Mouse (Mus musculus): ENCODE results near the gene Nmu. TPM values are rescaled to one million over a fixed set of nuclear protein-coding genes. Genes with fewer than 3 reads are reported as not detected.
A peak's percentile ranks its signal among the peaks of the same experiment; 100 is the strongest.

Nmu gene
- polyA plus RNA-seq, 1 experiment from 2014 or later: 0.30 TPM

GRCm38 (mm10) chr5:76333833-76334232, 29.8 kb downstream of the Nmu start:
- WGBS: 88% methylated on average over 4 of the region's 4 CpGs
- H3K4me1 ChIP-seq (replicated peaks; ENCODE audit: control insufficient read depth, insufficient read depth, low read length): no peaks in the 10 kb centered on the region

GRCm38 (mm10) chr5:76330953-76331352, 32.6 kb downstream of the Nmu start, which contains the start of gene Pdcl2:
TSS of gene Pdcl2 (minus strand) at chr5:76331156.
- no peak within 1 kb of the TSS for H3K4me2 ChIP-seq (ENCODE audit: low read length)
- no peaks in the 10 kb centered on the region for H3K27me3 ChIP-seq (replicated peaks; ENCODE audit: control insufficient read depth, insufficient read depth, low read length)
- 86% methylated on average over 7 of the region's 7 CpGs for WGBS
- DNase-seq (ENCODE audit: low spot score) (no peak), ATAC-seq (replicated peaks; ENCODE audit: low FRiP score, low TSS enrichment, low read depth) (no peak)
- H3K36me3 ChIP-seq (ENCODE audit: control insufficient read depth, insufficient read depth, low read length): no peaks in the 10 kb centered on the region
- H3K9me3 ChIP-seq (ENCODE audit: control insufficient read depth, low read length): no peaks in the 10 kb centered on the region
- no peak within 1 kb of the TSS for H3K9ac ChIP-seq (ENCODE audit: low read length)
- no peak within 1 kb of the TSS for H3K4me3 ChIP-seq (ENCODE audit: low read depth, low read length)
- H3K4me1 ChIP-seq (replicated peaks; ENCODE audit: control insufficient read depth, insufficient read depth, low read length): no peaks in the 10 kb centered on the region
- H3K27ac ChIP-seq (ENCODE audit: low read depth): no peak within 1 kb of the TSS

More at GRCm38 (mm10) chr5:76333833-76334232, 29.8 kb downstream of the Nmu start:
- ATAC-seq (replicated peaks; ENCODE audit: low FRiP score, low TSS enrichment, low read depth) (no peak), DNase-seq (ENCODE audit: low spot score) (no peak)
- Histone ChIP-seq H3K36me3 (ENCODE audit: control insufficient read depth, insufficient read depth, low read length) (no peaks in the 10 kb centered on the region), H3K4me3 (ENCODE audit: low read depth, low read length) (no peak overlapping the region), H3K27ac (ENCODE audit: low read depth) (no peak overlapping the region), H3K9ac (ENCODE audit: low read length) (no peak overlapping the region), H3K4me2 (ENCODE audit: low read length) (no peak overlapping the region), H3K27me3 (replicated peaks; ENCODE audit: control insufficient read depth, insufficient read depth, low read length) (no peaks in the 10 kb centered on the region), H3K9me3 (ENCODE audit: control insufficient read depth, low read length) (no peaks in the 10 kb centered on the region)

GRCm38 (mm10) chr5:76327296-76327695, 36.3 kb downstream of the Nmu start:
- no peak overlapping the region for H3K4me3 ChIP-seq (ENCODE audit: low read depth, low read length)
- H3K27ac ChIP-seq (ENCODE audit: low read depth): no peak overlapping the region
- no peaks in the 10 kb centered on the region for H3K27me3 ChIP-seq (replicated peaks; ENCODE audit: control insufficient read depth, insufficient read depth, low read length)
- no peak for ATAC-seq (replicated peaks; ENCODE audit: low FRiP score, low TSS enrichment, low read depth)
- H3K9me3 ChIP-seq (ENCODE audit: control insufficient read depth, low read length): no peaks in the 10 kb centered on the region
- no peak for DNase-seq (ENCODE audit: low spot score)
- 74% methylated on average over 2 of the region's 2 CpGs for WGBS
- no peaks in the 10 kb centered on the region for H3K36me3 ChIP-seq (ENCODE audit: control insufficient read depth, insufficient read depth, low read length)
- no peak overlapping the region for H3K4me2 ChIP-seq (ENCODE audit: low read length)
- H3K9ac ChIP-seq (ENCODE audit: low read length): no peak overlapping the region
- no peaks in the 10 kb centered on the region for H3K4me1 ChIP-seq (replicated peaks; ENCODE audit: control insufficient read depth, insufficient read depth, low read length)

GRCm38 (mm10) chr5:76325113-76325512, 38.5 kb downstream of the Nmu start:
- H3K9ac ChIP-seq (ENCODE audit: low read length): no peak overlapping the region
- ATAC-seq (replicated peaks; ENCODE audit: low FRiP score, low TSS enrichment, low read depth) (no peak), DNase-seq (ENCODE audit: low spot score) (no peak)
- 91% methylated on average over 4 of the region's 4 CpGs for WGBS
- no peaks in the 10 kb centered on the region for H3K9me3 ChIP-seq (ENCODE audit: control insufficient read depth, low read length)
- H3K27ac ChIP-seq (ENCODE audit: low read depth): no peak overlapping the region
- H3K36me3 ChIP-seq (ENCODE audit: control insufficient read depth, insufficient read depth, low read length): no peaks in the 10 kb centered on the region
- H3K4me2 ChIP-seq (ENCODE audit: low read length): no peak overlapping the region
- no peaks in the 10 kb centered on the region for H3K4me1 ChIP-seq (replicated peaks; ENCODE audit: control insufficient read depth, insufficient read depth, low read length)
- no peak overlapping the region for H3K4me3 ChIP-seq (ENCODE audit: low read depth, low read length)
- no peaks in the 10 kb centered on the region for H3K27me3 ChIP-seq (replicated peaks; ENCODE audit: control insufficient read depth, insufficient read depth, low read length)

- Histone ChIP-seq H3K36me3 (ENCODE audit: control insufficient read depth, insufficient read depth, low read length) (no peaks in the 10 kb centered on the region), H3K27ac (ENCODE audit: low read depth) (no peak overlapping the region), H3K27me3 (replicated peaks; ENCODE audit: control insufficient read depth, insufficient read depth, low read length) (no peaks in the 10 kb centered on the region), H3K9ac (ENCODE audit: low read length) (no peak overlapping the region), H3K4me2 (ENCODE audit: low read length) (no peak overlapping the region), H3K4me3 (ENCODE audit: low read depth, low read length) (no peak overlapping the region), H3K9me3 (ENCODE audit: control insufficient read depth, low read length) (no peaks in the 10 kb centered on the region), H3K4me1 (replicated peaks; ENCODE audit: control insufficient read depth, insufficient read depth, low read length) (no peaks in the 10 kb centered on the region)
- ATAC-seq (replicated peaks; ENCODE audit: low FRiP score, low TSS enrichment, low read depth) (no peak), DNase-seq (ENCODE audit: low spot score) (no peak)
- 60% methylated on average over 11 of the region's 11 CpGs for WGBS
Observed at GRCm38 (mm10) chr5:76321249-76322196, 42.1 kb downstream of the Nmu start.

- Histone ChIP-seq H3K27ac (ENCODE audit: low read depth) (no peak overlapping the region), H3K9ac (ENCODE audit: low read length) (no peak overlapping the region), H3K4me1 (replicated peaks; ENCODE audit: control insufficient read depth, insufficient read depth, low read length) (peaks cover 6% of the 10 kb centered on the region), H3K36me3 (ENCODE audit: control insufficient read depth, insufficient read depth, low read length) (no peaks in the 10 kb centered on the region), H3K27me3 (replicated peaks; ENCODE audit: control insufficient read depth, insufficient read depth, low read length) (no peaks in the 10 kb centered on the region), H3K4me2 (ENCODE audit: low read length) (no peak overlapping the region), H3K9me3 (ENCODE audit: control insufficient read depth, low read length) (no peaks in the 10 kb centered on the region), H3K4me3 (ENCODE audit: low read depth, low read length) (no peak overlapping the region)
- no peak for ATAC-seq (replicated peaks; ENCODE audit: low FRiP score, low TSS enrichment, low read depth)
- no peak for DNase-seq (ENCODE audit: low spot score)
- WGBS: 61% methylated on average over 2 of the region's 2 CpGs
Observed at GRCm38 (mm10) chr5:76308206-76308605, 55.4 kb downstream of the Nmu start.

- Histone ChIP-seq H3K9me3 (ENCODE audit: control insufficient read depth, low read length) (no peaks in the 10 kb centered on the region), H3K4me2 (ENCODE audit: low read length) (peak overlapping the region; percentile 96; the same call in 1 of the 2 replicates), H3K9ac (ENCODE audit: low read length) (no peak overlapping the region), H3K36me3 (ENCODE audit: control insufficient read depth, insufficient read depth, low read length) (no peaks in the 10 kb centered on the region), H3K4me1 (replicated peaks; ENCODE audit: control insufficient read depth, insufficient read depth, low read length) (peaks cover 18% of the 10 kb centered on the region), H3K27me3 (replicated peaks; ENCODE audit: control insufficient read depth, insufficient read depth, low read length) (no peaks in the 10 kb centered on the region), H3K4me3 (ENCODE audit: low read depth, low read length) (no peak overlapping the region), H3K27ac (ENCODE audit: low read depth) (0 out of 2 replicates have a peak overlapping the region, but pooled peaks have one; percentile 98)
- DNase-seq (ENCODE audit: low spot score) (no peak), ATAC-seq (replicated peaks; ENCODE audit: low FRiP score, low TSS enrichment, low read depth) (no peak; the same call in 1 of the 2 replicates)
- 49% methylated on average over 3 of the region's 3 CpGs for WGBS
Observed at GRCm38 (mm10) chr5:76306261-76306660, 57.3 kb downstream of the Nmu start.

GRCm38 (mm10) chr5:76305616-76306015, 58.0 kb downstream of the Nmu start:
- H3K4me3 ChIP-seq (ENCODE audit: low read depth, low read length): peak overlapping the region; percentile 93
- H3K9me3 ChIP-seq (ENCODE audit: control insufficient read depth, low read length): no peaks in the 10 kb centered on the region
- WGBS: 3% methylated on average over 8 of the region's 8 CpGs
- peak overlapping the region; percentile 98 for H3K27ac ChIP-seq (ENCODE audit: low read depth)
- H3K36me3 ChIP-seq (ENCODE audit: control insufficient read depth, insufficient read depth, low read length): no peaks in the 10 kb centered on the region
- peak overlapping the region; percentile 96 for H3K4me2 ChIP-seq (ENCODE audit: low read length)
- DNase-seq (ENCODE audit: low spot score) (peak; percentile 58), ATAC-seq (replicated peaks; ENCODE audit: low FRiP score, low TSS enrichment, low read depth) (no peak)
- peaks cover 18% of the 10 kb centered on the region for H3K4me1 ChIP-seq (replicated peaks; ENCODE audit: control insufficient read depth, insufficient read depth, low read length)
- peak overlapping the region; percentile 89; the same call in 1 of the 2 replicates for H3K9ac ChIP-seq (ENCODE audit: low read length)
- no peaks in the 10 kb centered on the region for H3K27me3 ChIP-seq (replicated peaks; ENCODE audit: control insufficient read depth, insufficient read depth, low read length)

All from intestine, embryonic 14.5 days (tissue).